Mouse (Mus musculus) cerebellum, adult 2 months (tissue): ENCODE data around the gene Pphln1. TPM values are rescaled to one million over a fixed set of nuclear protein-coding genes. Genes with fewer than 3 reads are reported as not detected.

Experiments used
- DNase-seq, 2 experiments: peaks; one replicate each; pipeline ENCODE4 v3.0.0; 2021
- H3K27ac ChIP-seq: fragments of 200-500 bp; 2 replicates; pipeline ENCODE4 v1.5.1; 2012; ENCODE audit warnings: low read length, control low read depth, inconsistent platforms; ENCODE audit not compliant: insufficient read depth
- H3K27me3 ChIP-seq: fragments of 200-500 bp; 2 replicates; pipeline ENCODE4 v1.6.1; 2012; ENCODE audit warnings: inconsistent platforms, mild to moderate bottlenecking, low read length, moderate library complexity; ENCODE audit not compliant: control insufficient read depth, insufficient read depth
- H3K4me1 ChIP-seq: fragments of 200-500 bp; 2 replicates; pipeline ENCODE4 v1.6.1; 2011; ENCODE audit warnings: low read length; ENCODE audit not compliant: control insufficient read depth, insufficient read depth
- H3K4me3 ChIP-seq: fragments of 200-500 bp; replicated peaks from 2 replicates; pipeline ENCODE3; 2011; ENCODE audit warnings: mild to moderate bottlenecking, low read depth, low read length, control low read depth; ENCODE audit not compliant: insufficient read depth
- CTCF ChIP-seq: fragments of 200-500 bp; IDR thresholded peaks from 2 replicates; pipeline ENCODE4 v1.5.1; 2011; ENCODE audit warnings: low read depth, mild to moderate bottlenecking, control low read depth, low read length, moderate library complexity, borderline replicate concordance; ENCODE audit not compliant: insufficient read depth
- POLR2A ChIP-seq: fragments of 200-500 bp; IDR thresholded peaks from 2 replicates; pipeline ENCODE4 v1.6.1; 2011; ENCODE audit warnings: low read length, control low read depth, borderline replicate concordance; ENCODE audit not compliant: insufficient read depth
- WGBS: fragments of 180-500 bp; shearing (Covaris S2); methylation state at CpG from one replicate; pipeline ENCODE4 v1.1.7; 2018; 5-methylcytosine and 5-hydroxymethylcytosine counted together
- polyA plus RNA-seq: library from polyadenylated mRNA; depleted of rRNA; stranded (reverse); fragments of >200 nt; gene quantifications from 2 replicates; pipeline ENCODE4 v1.2.3, GENCODE M21; 2012

Gene Pphln1
- polyA plus RNA-seq, 1 experiment, result 28.1 TPM

- 92% methylated on average over 5 of the region's 5 CpGs for WGBS
- Histone ChIP-seq H3K27ac (no peak overlapping the region), H3K4me1 (no peaks in the 10 kb centered on the region), H3K4me3 (no peak overlapping the region), H3K27me3 (no peaks in the 10 kb centered on the region)
- TF ChIP-seq POLR2A (no peak), CTCF (no peak)
- no peak for DNase-seq
Observed at GRCm38 (mm10) chr15:93406492-93406891, 8.3 kb downstream of the Pphln1 start.

- H3K27me3 ChIP-seq, result no peaks in the 10 kb centered on the region
- no peak overlapping the region for H3K4me3 ChIP-seq
- H3K4me1 ChIP-seq, result no peaks in the 10 kb centered on the region
- 92% methylated on average over 3 of the region's 3 CpGs for WGBS
- DNase-seq, result no peak
- H3K27ac ChIP-seq, result no peak overlapping the region
- TF ChIP-seq POLR2A, result no peak
- no peak for TF ChIP-seq CTCF
Observed at GRCm38 (mm10) chr15:93412445-93412844, 14.3 kb downstream of the Pphln1 start.

GRCm38 (mm10) chr15:93414456-93414855 is 16.3 kb downstream of the Pphln1 start:
- Histone ChIP-seq H3K4me3 (no peak overlapping the region), H3K27me3 (no peaks in the 10 kb centered on the region), H3K27ac (no peak overlapping the region), H3K4me1 (no peaks in the 10 kb centered on the region)
- no peak for DNase-seq
- 85% methylated on average over 9 of the region's 9 CpGs for WGBS
- no peak for TF ChIP-seq POLR2A
- TF ChIP-seq CTCF, result no peak

GRCm38 (mm10) chr15:93416300-93416699 is 18.1 kb downstream of the Pphln1 start:
- TF ChIP-seq POLR2A (no peak), CTCF (no peak)
- WGBS, result 84% methylated on average over 6 of the region's 6 CpGs
- Histone ChIP-seq H3K27ac (no peak overlapping the region), H3K4me3 (no peak overlapping the region), H3K27me3 (no peaks in the 10 kb centered on the region), H3K4me1 (no peaks in the 10 kb centered on the region)
- DNase-seq, result no peak

GRCm38 (mm10) chr15:93420596-93420995 is 22.4 kb downstream of the Pphln1 start:
- Histone ChIP-seq H3K27me3 (no peaks in the 10 kb centered on the region), H3K27ac (no peak overlapping the region), H3K4me3 (no peak overlapping the region), H3K4me1 (no peaks in the 10 kb centered on the region)
- DNase-seq, result no peak
- TF ChIP-seq POLR2A (no peak), CTCF (no peak)
- 67% methylated on average over 7 of the region's 7 CpGs for WGBS

- Histone ChIP-seq H3K27ac (no peak overlapping the region), H3K4me1 (no peaks in the 10 kb centered on the region), H3K27me3 (no peaks in the 10 kb centered on the region), H3K4me3 (no peak overlapping the region)
- no peak for DNase-seq
- TF ChIP-seq CTCF, result no peak
- no peak for TF ChIP-seq POLR2A
- WGBS, result 97% methylated on average over 1 of the region's 1 CpGs
Observed at GRCm38 (mm10) chr15:93422537-93422936, 24.4 kb downstream of the Pphln1 start.

GRCm38 (mm10) chr15:93433811-93434210 is 35.7 kb downstream of the Pphln1 start:
- 0 out of 2 replicates have a peak, but pooled peaks cover 3% of the 10 kb centered on the region for H3K4me1 ChIP-seq
- 45% methylated on average over 11 of the region's 11 CpGs for WGBS
- H3K27ac ChIP-seq, result no peak overlapping the region
- no peaks in the 10 kb centered on the region for H3K27me3 ChIP-seq
- H3K4me3 ChIP-seq, result no peak overlapping the region
- TF ChIP-seq POLR2A (no peak), CTCF (no peak)
- DNase-seq, result no peak

GRCm38 (mm10) chr15:93435998-93436397 is 37.8 kb downstream of the Pphln1 start:
- Histone ChIP-seq H3K27ac (no peak overlapping the region), H3K27me3 (no peaks in the 10 kb centered on the region), H3K4me3 (no peak overlapping the region), H3K4me1 (0 out of 2 replicates have a peak, but pooled peaks cover 3% of the 10 kb centered on the region)
- TF ChIP-seq POLR2A (no peak), CTCF (no peak)
- no peak for DNase-seq
- 89% methylated on average over 12 of the region's 12 CpGs for WGBS

- peak; percentile 48 to 63 for DNase-seq
- 21% methylated on average over 5 of the region's 5 CpGs for WGBS
- Histone ChIP-seq H3K4me3 (no peak overlapping the region), H3K4me1 (0 out of 2 replicates have a peak, but pooled peaks cover 3% of the 10 kb centered on the region), H3K27ac (no peak overlapping the region), H3K27me3 (no peaks in the 10 kb centered on the region)
- TF ChIP-seq CTCF (peak; percentile 91), POLR2A (no peak)
Observed at GRCm38 (mm10) chr15:93438663-93439062, 40.5 kb downstream of the Pphln1 start.
